Mouse (Mus musculus) c-Kit-negative CD71-positive TER-119-positive erythroid progenitor cells, embryonic 14.5 days (primary cell): ENCODE results near the gene Kcnj16.

Experiments used
- DNase-seq: peaks from one replicate; pipeline ENCODE4 v3.0.0-alpha.2; 2013; ENCODE audit warnings: low read depth, low spot score

Gene Kcnj16

GRCm38 (mm10) chr11:111056030-111056429 lies 88.2 kb downstream of the Kcnj16 start:
- no peak for DNase-seq

- DNase-seq = no peak
Observed at GRCm38 (mm10) chr11:111057435-111057834, 89.6 kb downstream of the Kcnj16 start.

- DNase-seq = no peak
Observed at GRCm38 (mm10) chr11:111059440-111059839, 91.6 kb downstream of the Kcnj16 start.

- no peak for DNase-seq
Observed at GRCm38 (mm10) chr11:111060216-111060615, 92.4 kb downstream of the Kcnj16 start.

GRCm38 (mm10) chr11:111064751-111065527 lies 97.1 kb downstream of the Kcnj16 start:
- no peak for DNase-seq

- peak; percentile 24 for DNase-seq
Observed at GRCm38 (mm10) chr11:111065635-111066298, 97.9 kb downstream of the Kcnj16 start, which contains the start of gene Kcnj2. Gene Kcnj2, plus strand, starts transcription at chr11:111066164.

- no peak for DNase-seq
Observed at GRCm38 (mm10) chr11:111066299-111066691, 98.5 kb downstream of the Kcnj16 start.

GRCm38 (mm10) chr11:111067787-111068186 lies 100.0 kb downstream of the Kcnj16 start:
- DNase-seq = no peak

- DNase-seq = no peak
Observed at GRCm38 (mm10) chr11:111070460-111070859, 102.6 kb downstream of the Kcnj16 start.

GRCm38 (mm10) chr11:111074131-111074530 lies 106.3 kb downstream of the Kcnj16 start:
- no peak for DNase-seq
